Mouse (Mus musculus): Measurements from ENCODE around the gene Apoc3.

Gene Apoc3

GRCm38 (mm10) chr9:46229573-46230449 is 5.6 kb downstream of the Apoc3 start:
- peak; percentile 73 for DNase-seq (ENCODE audit: low spot score)

GRCm38 (mm10) chr9:46228491-46228890 is 6.9 kb downstream of the Apoc3 start, which contains the start of gene Apoa1:
Gene Apoa1, plus strand, starts transcription at chr9:46228580.
- no peak for DNase-seq (ENCODE audit: low spot score)

- no peak for DNase-seq (ENCODE audit: low spot score)
These were observed 8.3 kb downstream of the Apoc3 start for GRCm38 (mm10) chr9:46227064-46227614.

- DNase-seq (ENCODE audit: low spot score) = no peak
These were observed 10.3 kb downstream of the Apoc3 start for GRCm38 (mm10) chr9:46224945-46225660.

- DNase-seq (ENCODE audit: low spot score) = no peak
These were observed 11.3 kb downstream of the Apoc3 start for GRCm38 (mm10) chr9:46224101-46224500.

GRCm38 (mm10) chr9:46223090-46223489 is 12.3 kb downstream of the Apoc3 start:
- no peak for DNase-seq (ENCODE audit: low spot score)

- no peak for DNase-seq (ENCODE audit: low spot score)
These were observed 17.3 kb downstream of the Apoc3 start for GRCm38 (mm10) chr9:46218176-46218575.

- DNase-seq (ENCODE audit: low spot score) = peak; percentile 70
These were observed 18.5 kb downstream of the Apoc3 start for GRCm38 (mm10) chr9:46216744-46217470.

- DNase-seq (ENCODE audit: low spot score) = peak; percentile 81
These were observed 19.8 kb downstream of the Apoc3 start for GRCm38 (mm10) chr9:46215338-46216322.

- peak; percentile 62 for DNase-seq (ENCODE audit: low spot score)
These were observed 20.5 kb downstream of the Apoc3 start for GRCm38 (mm10) chr9:46214946-46215337.

- no peak for DNase-seq (ENCODE audit: low spot score)
These were observed 21.2 kb downstream of the Apoc3 start for GRCm38 (mm10) chr9:46214276-46214675.

GRCm38 (mm10) chr9:46210473-46210872 is 25.0 kb downstream of the Apoc3 start:
- DNase-seq (ENCODE audit: low spot score) = no peak

- no peak for DNase-seq (ENCODE audit: low spot score)
These were observed 26.9 kb downstream of the Apoc3 start for GRCm38 (mm10) chr9:46208401-46208974.

- DNase-seq (ENCODE audit: low spot score) = no peak
These were observed 28.0 kb downstream of the Apoc3 start for GRCm38 (mm10) chr9:46207501-46207869.

- peak; percentile 65 for DNase-seq (ENCODE audit: low spot score)
These were observed 28.5 kb downstream of the Apoc3 start for GRCm38 (mm10) chr9:46206834-46207500.

GRCm38 (mm10) chr9:46199609-46200008 is 35.8 kb downstream of the Apoc3 start:
- no peak for DNase-seq (ENCODE audit: low spot score)

GRCm38 (mm10) chr9:46198936-46199335 is 36.5 kb downstream of the Apoc3 start:
- no peak for DNase-seq (ENCODE audit: low spot score)

- no peak for DNase-seq (ENCODE audit: low spot score)
These were observed 37.0 kb downstream of the Apoc3 start for GRCm38 (mm10) chr9:46198461-46198860.

GRCm38 (mm10) chr9:46196699-46197169 is 38.7 kb downstream of the Apoc3 start:
- peak; percentile 77 for DNase-seq (ENCODE audit: low spot score)

- DNase-seq (ENCODE audit: low spot score) = no peak
These were observed 40.6 kb downstream of the Apoc3 start for GRCm38 (mm10) chr9:46194809-46195208.
